Mouse (Mus musculus) midbrain, embryonic 16.5 days (tissue): Measurements from ENCODE around the gene Rcsd1. TPM values are rescaled to one million over a fixed set of nuclear protein-coding genes. Genes with fewer than 3 reads are reported as not detected.

ENCODE experiments used
- ATAC-seq: fragments of 200-750 bp; cut with Nextera tagmentation; 2 replicates; pipeline ENCODE4 v1.8.0; 2017; ENCODE audit warnings: moderate TSS enrichment
- H3K27ac ChIP-seq: fragments of 300-500 bp; sonication (generic); 2 replicates; pipeline ENCODE4 v1.5.1; 2014; ENCODE audit warnings: mild to moderate bottlenecking, low read length, mixed read lengths
- H3K27me3 ChIP-seq: fragments of 300-500 bp; sonication (generic); 2 replicates; pipeline ENCODE4 v1.6.1; 2014; ENCODE audit warnings: low read depth, low read length, mixed read lengths; ENCODE audit not compliant: control insufficient read depth, insufficient read depth
- H3K36me3 ChIP-seq: fragments of 300-500 bp; sonication (generic); 2 replicates; pipeline ENCODE4 v1.6.1; 2014; ENCODE audit warnings: mild to moderate bottlenecking, low read length, moderate library complexity, mixed read lengths; ENCODE audit not compliant: control insufficient read depth, insufficient read depth
- H3K4me1 ChIP-seq: fragments of 300-500 bp; sonication (generic); 2 replicates; pipeline ENCODE4 v1.6.1; 2014; ENCODE audit warnings: mild to moderate bottlenecking, low read length, mixed read lengths; ENCODE audit not compliant: control insufficient read depth, insufficient read depth
- H3K4me2 ChIP-seq: fragments of 300-500 bp; sonication (generic); 2 replicates; pipeline ENCODE4 v1.6.1; 2014; ENCODE audit warnings: mild to moderate bottlenecking, low read length, mixed read lengths
- H3K4me3 ChIP-seq: fragments of 300-500 bp; sonication (generic); 2 replicates; pipeline ENCODE4 v1.5.1; 2014; ENCODE audit warnings: low read depth, mild to moderate bottlenecking, low read length, moderate library complexity, mixed read lengths
- H3K9ac ChIP-seq: fragments of 300-500 bp; sonication (generic); 2 replicates; pipeline ENCODE4 v1.6.1; 2014; ENCODE audit warnings: low read depth, low read length, mixed read lengths
- H3K9me3 ChIP-seq: fragments of 300-500 bp; sonication (generic); replicated peaks from 2 replicates; pipeline ENCODE4 v1.6.1; 2014; ENCODE audit warnings: mild to moderate bottlenecking, low read length, mixed read lengths; ENCODE audit not compliant: control insufficient read depth, poor library complexity, severe bottlenecking
- WGBS: fragments of 180-500 bp; shearing (Covaris S2); extraction: QIAGEN DNeasy Blood & Tissue Kit; methylation state at CpG from one replicate; pipeline ENCODE4 v1.1.7; 2014; 5-methylcytosine and 5-hydroxymethylcytosine counted together
- polyA plus RNA-seq: library from polyadenylated mRNA; unstranded; fragments of >200 nt; fragmentation: Nextera tagmentation; extraction: Ambion mirVana; gene quantifications from 2 replicates; pipeline ENCODE4 v1.2.1, GENCODE M21; 2015

Gene Rcsd1
- polyA plus RNA-seq, 1 experiment from 2014 or later = 7.9 TPM

GRCm38 (mm10) chr1:165618201-165618624, 91.3 kb downstream of the Rcsd1 start:
- 44% methylated on average over 9 of the region's 9 CpGs for WGBS
- no peaks in the 10 kb centered on the region; the same call in 1 of the 2 replicates for H3K9me3 ChIP-seq
- H3K4me3 ChIP-seq = no peak overlapping the region
- no peaks in the 10 kb centered on the region for H3K27me3 ChIP-seq
- H3K4me2 ChIP-seq = no peak overlapping the region
- H3K27ac ChIP-seq = peak overlapping the region; percentile 15; the same call in 1 of the 2 replicates
- peaks cover 5% of the 10 kb centered on the region for H3K36me3 ChIP-seq
- H3K9ac ChIP-seq = no peak overlapping the region
- peaks cover 15% of the 10 kb centered on the region for H3K4me1 ChIP-seq
- ATAC-seq = no peak

- ATAC-seq = peak; percentile 39
- Histone ChIP-seq H3K4me2 (peak overlapping the region; percentile 8; the same call in 1 of the 2 replicates), H3K4me3 (no peak overlapping the region), H3K9ac (no peak overlapping the region), H3K27me3 (no peaks in the 10 kb centered on the region), H3K9me3 (no peaks in the 10 kb centered on the region; the same call in 1 of the 2 replicates), H3K27ac (peak overlapping the region; percentile 50), H3K4me1 (peaks cover 15% of the 10 kb centered on the region), H3K36me3 (peaks cover 5% of the 10 kb centered on the region)
- WGBS = 10% methylated on average over 15 of the region's 15 CpGs
Observed at GRCm38 (mm10) chr1:165617166-165617891, 92.2 kb downstream of the Rcsd1 start.

GRCm38 (mm10) chr1:165616652-165617051, 92.9 kb downstream of the Rcsd1 start:
- Histone ChIP-seq H3K4me2 (peak overlapping the region; percentile 8; the same call in 1 of the 2 replicates), H3K9me3 (no peaks in the 10 kb centered on the region; the same call in 1 of the 2 replicates), H3K36me3 (peaks cover 5% of the 10 kb centered on the region), H3K27me3 (no peaks in the 10 kb centered on the region), H3K4me3 (no peak overlapping the region), H3K9ac (no peak overlapping the region), H3K4me1 (peaks cover 15% of the 10 kb centered on the region), H3K27ac (peak overlapping the region; percentile 50)
- ATAC-seq = no peak
- 34% methylated on average over 7 of the region's 7 CpGs for WGBS

- WGBS = over 99% methylated on average over 3 of the region's 3 CpGs
- no peak overlapping the region for H3K27ac ChIP-seq
- no peak for ATAC-seq
- no peak overlapping the region for H3K4me3 ChIP-seq
- no peak overlapping the region for H3K4me2 ChIP-seq
- peaks cover 27% of the 10 kb centered on the region for H3K4me1 ChIP-seq
- H3K27me3 ChIP-seq = no peaks in the 10 kb centered on the region
- no peak overlapping the region for H3K9ac ChIP-seq
- no peaks in the 10 kb centered on the region; the same call in 1 of the 2 replicates for H3K9me3 ChIP-seq
- H3K36me3 ChIP-seq = peaks cover 5% of the 10 kb centered on the region
Observed at GRCm38 (mm10) chr1:165614793-165615192, 94.8 kb downstream of the Rcsd1 start.

GRCm38 (mm10) chr1:165613926-165614325, 95.6 kb downstream of the Rcsd1 start:
- Histone ChIP-seq H3K9me3 (no peaks in the 10 kb centered on the region; the same call in 1 of the 2 replicates), H3K4me1 (peaks cover 31% of the 10 kb centered on the region), H3K36me3 (peaks cover 5% of the 10 kb centered on the region), H3K9ac (no peak overlapping the region), H3K27ac (no peak overlapping the region), H3K4me3 (no peak overlapping the region), H3K27me3 (no peaks in the 10 kb centered on the region), H3K4me2 (no peak overlapping the region)
- 87% methylated on average over 4 of the region's 4 CpGs for WGBS
- no peak for ATAC-seq

GRCm38 (mm10) chr1:165612714-165613113, 96.8 kb downstream of the Rcsd1 start:
- H3K9ac ChIP-seq = no peak overlapping the region
- peaks cover 26% of the 10 kb centered on the region for H3K4me1 ChIP-seq
- no peak overlapping the region for H3K4me2 ChIP-seq
- H3K9me3 ChIP-seq = no peaks in the 10 kb centered on the region; the same call in 1 of the 2 replicates
- no peaks in the 10 kb centered on the region for H3K27me3 ChIP-seq
- no peak for ATAC-seq
- H3K27ac ChIP-seq = no peak overlapping the region
- no peak overlapping the region for H3K4me3 ChIP-seq
- H3K36me3 ChIP-seq = peaks cover 8% of the 10 kb centered on the region
- 71% methylated on average over 5 of the region's 5 CpGs for WGBS

- Histone ChIP-seq H3K4me1 (peaks cover 16% of the 10 kb centered on the region), H3K27ac (peak overlapping the region; percentile 73), H3K9me3 (no peaks in the 10 kb centered on the region; the same call in 1 of the 2 replicates), H3K27me3 (no peaks in the 10 kb centered on the region), H3K9ac (no peak overlapping the region), H3K4me2 (no peak overlapping the region), H3K4me3 (no peak overlapping the region), H3K36me3 (peaks cover 11% of the 10 kb centered on the region)
- peak; percentile 62 for ATAC-seq
- 11% methylated on average over 9 of the region's 9 CpGs for WGBS
Observed at GRCm38 (mm10) chr1:165610321-165610999, 99.1 kb downstream of the Rcsd1 start.

GRCm38 (mm10) chr1:165609495-165610320, 99.8 kb downstream of the Rcsd1 start:
- no peak overlapping the region for H3K4me3 ChIP-seq
- peaks cover 12% of the 10 kb centered on the region for H3K36me3 ChIP-seq
- no peaks in the 10 kb centered on the region for H3K27me3 ChIP-seq
- peaks cover 16% of the 10 kb centered on the region for H3K4me1 ChIP-seq
- H3K9ac ChIP-seq = no peak overlapping the region
- no peak overlapping the region for H3K4me2 ChIP-seq
- peak; percentile 36; the same call in 1 of the 2 replicates for ATAC-seq
- WGBS = 37% methylated on average over 7 of the region's 7 CpGs
- H3K27ac ChIP-seq = peak overlapping the region; percentile 73
- no peaks in the 10 kb centered on the region for H3K9me3 ChIP-seq
